Mouse (Mus musculus): Measurements from ENCODE around the gene Gm49673. TPM values are rescaled to one million over a fixed set of nuclear protein-coding genes. Genes with fewer than 3 reads are reported as not detected.
A peak's percentile ranks its signal among the peaks of the same experiment; 100 is the strongest.
"Not testable (repeated sequence)": the region's sequence is repeated elsewhere in the genome, so short reads cannot be mapped to it uniquely, and the experiment has no call there.

Gm49673 gene
- total and polyA plus RNA-seq, 2 experiments from 2014 or later = 0.48 to 0.53 TPM

- not testable (repeated sequence) for H3K27me3 ChIP-seq (ENCODE audit: insufficient read depth, low read length); H3K36me3 ChIP-seq (ENCODE audit: insufficient read depth); H3K4me1 ChIP-seq (ENCODE audit: insufficient read depth); H3K9ac ChIP-seq; H3K9me3 ChIP-seq (ENCODE audit: low read length); ATAC-seq; H3K27ac ChIP-seq (ENCODE audit: low read depth, low read length); DNase-seq
- 21% methylated on average over 5 of the region's 5 CpGs for WGBS
- Histone ChIP-seq H3K4me3 (ENCODE audit: low read depth, low read length) (peak overlapping the region; percentile 39), H3K4me2 (ENCODE audit: low read depth) (peak overlapping the region; percentile 57)
These were observed 657 bp downstream of the Gm49673 start for GRCm38 (mm10) chr17:8146931-8147330.

DNA sequence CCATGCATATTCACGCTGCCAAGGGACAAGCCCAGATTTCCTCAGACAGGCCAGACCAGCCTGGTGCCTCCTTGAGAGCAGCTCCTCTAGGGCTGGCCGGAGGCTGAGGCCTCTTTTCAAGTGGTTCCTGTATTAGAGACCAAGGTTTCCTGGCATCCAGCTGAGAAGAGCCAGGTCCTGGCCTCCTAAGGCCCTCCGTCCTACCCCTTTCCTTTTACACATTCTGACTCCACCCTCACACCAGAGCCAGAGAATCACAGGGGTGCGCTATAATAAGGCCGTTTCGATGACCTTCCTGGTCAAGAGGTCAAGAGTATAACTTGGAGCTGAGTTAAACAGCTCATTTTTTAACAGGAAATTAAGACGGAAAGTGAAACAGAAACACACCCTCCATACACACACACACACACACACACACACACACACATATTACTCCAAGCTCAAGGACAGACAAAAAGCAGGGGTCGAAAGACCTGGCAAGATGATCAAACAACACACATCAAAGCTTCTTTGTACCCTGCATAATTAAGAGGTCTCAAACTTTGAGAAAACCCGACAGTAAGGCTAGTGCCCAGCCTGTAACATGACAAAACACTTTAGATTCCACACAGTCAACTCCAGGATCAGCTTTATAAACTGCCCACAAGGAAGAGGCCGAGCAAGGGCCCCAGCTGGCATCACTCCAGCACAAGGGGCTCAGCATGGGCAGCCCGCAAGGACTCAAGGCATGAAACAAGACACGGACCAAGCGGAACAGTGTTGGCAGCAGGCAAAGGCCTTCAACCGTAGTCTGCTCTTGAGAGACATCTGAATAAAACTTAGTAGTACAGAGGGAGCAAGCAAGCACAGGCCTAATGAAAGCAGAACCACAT, 3.5 kb downstream of the Gm49673 start:
- not testable (repeated sequence) for H3K4me3 ChIP-seq (ENCODE audit: low read depth, low read length); DNase-seq; H3K36me3 ChIP-seq (ENCODE audit: insufficient read depth); H3K4me2 ChIP-seq (ENCODE audit: low read depth); H3K9me3 ChIP-seq (ENCODE audit: low read length); H3K27ac ChIP-seq (ENCODE audit: low read depth, low read length); H3K27me3 ChIP-seq (ENCODE audit: insufficient read depth, low read length); H3K9ac ChIP-seq; H3K4me1 ChIP-seq (ENCODE audit: insufficient read depth)
- peak; percentile 12; the same call in 1 of the 2 replicates for ATAC-seq
- 37% methylated on average over 13 of the region's 14 CpGs for WGBS

DNA sequence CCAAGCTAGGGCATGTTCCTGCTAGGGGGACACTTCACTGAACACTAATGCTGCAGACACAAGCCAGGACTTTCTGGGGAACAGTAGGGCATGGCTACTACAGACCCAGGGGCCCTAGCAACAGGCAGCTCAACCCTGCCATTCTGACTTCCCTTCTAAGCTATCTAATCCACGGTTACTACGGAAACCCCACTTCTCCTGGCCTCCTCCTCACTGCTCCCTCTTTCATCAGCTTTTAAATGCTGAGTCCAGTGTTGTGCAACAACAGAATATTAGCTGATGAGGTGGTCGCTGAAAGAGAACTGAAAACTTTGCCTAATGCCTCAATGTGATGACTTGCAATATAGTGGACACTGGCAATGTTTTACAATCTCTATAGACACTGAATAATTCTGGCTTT, 7.4 kb downstream of the Gm49673 start:
- DNase-seq; H3K9ac ChIP-seq; H3K4me1 ChIP-seq (ENCODE audit: insufficient read depth); H3K4me2 ChIP-seq (ENCODE audit: low read depth); H3K36me3 ChIP-seq (ENCODE audit: insufficient read depth); H3K27me3 ChIP-seq (ENCODE audit: insufficient read depth, low read length); H3K27ac ChIP-seq (ENCODE audit: low read depth, low read length); H3K9me3 ChIP-seq (ENCODE audit: low read length); ATAC-seq; H3K4me3 ChIP-seq (ENCODE audit: low read depth, low read length): not testable (repeated sequence)
- WGBS = 31% methylated on average over 3 of the region's 3 CpGs

- not testable (repeated sequence) for DNase-seq
These were observed 9.5 kb downstream of the Gm49673 start for GRCm38 (mm10) chr17:8138116-8138515.

DNA sequence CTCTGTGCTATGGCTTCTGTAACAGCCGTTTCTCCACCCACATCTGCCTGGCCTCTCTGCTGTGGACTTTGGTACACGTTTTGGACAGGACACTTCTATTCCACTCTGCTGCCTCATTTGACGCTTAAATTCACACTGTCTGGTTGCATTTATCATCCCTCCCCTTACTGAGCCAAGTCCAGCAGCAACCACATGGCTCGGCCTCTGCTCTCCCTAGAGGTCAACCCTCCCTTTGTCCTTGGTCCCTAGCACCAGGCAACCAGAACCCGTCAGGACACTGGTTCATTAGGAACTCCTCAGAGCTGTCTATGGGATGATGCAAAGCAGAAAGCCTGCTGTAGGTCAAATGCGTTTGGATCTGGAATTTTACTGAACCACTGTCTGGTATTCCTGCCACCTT, 16.7 kb downstream of the Gm49673 start:
- not testable (repeated sequence) for ATAC-seq; H3K36me3 ChIP-seq (ENCODE audit: insufficient read depth); H3K4me3 ChIP-seq (ENCODE audit: low read depth, low read length)

More at GRCm38 (mm10) chr17:8138116-8138515, 9.5 kb downstream of the Gm49673 start:
- not testable (repeated sequence) for H3K4me2 ChIP-seq (ENCODE audit: low read depth); H3K4me1 ChIP-seq (ENCODE audit: insufficient read depth); H3K27ac ChIP-seq (ENCODE audit: low read depth, low read length); ATAC-seq; H3K9me3 ChIP-seq (ENCODE audit: low read length); H3K36me3 ChIP-seq (ENCODE audit: insufficient read depth); H3K4me3 ChIP-seq (ENCODE audit: low read depth, low read length); H3K27me3 ChIP-seq (ENCODE audit: insufficient read depth, low read length); H3K9ac ChIP-seq
- WGBS = 90% methylated on average over 5 of the region's 5 CpGs

GRCm38 (mm10) chr17:8129578-8129977, 18.0 kb downstream of the Gm49673 start:
- H3K36me3 ChIP-seq (ENCODE audit: insufficient read depth); H3K27me3 ChIP-seq (ENCODE audit: insufficient read depth, low read length); H3K9me3 ChIP-seq (ENCODE audit: low read length); DNase-seq; H3K9ac ChIP-seq; H3K4me2 ChIP-seq (ENCODE audit: low read depth); H3K4me3 ChIP-seq (ENCODE audit: low read depth, low read length); H3K27ac ChIP-seq (ENCODE audit: low read depth, low read length); ATAC-seq; H3K4me1 ChIP-seq (ENCODE audit: insufficient read depth): not testable (repeated sequence)
- 82% methylated on average over 9 of the region's 9 CpGs for WGBS

More for the DNA sequence above, 16.7 kb downstream of the Gm49673 start:
- WGBS = no CpG with 5 or more reads among the region's 6 CpGs
- not testable (repeated sequence) for H3K9ac ChIP-seq; H3K9me3 ChIP-seq (ENCODE audit: low read length); H3K27me3 ChIP-seq (ENCODE audit: insufficient read depth, low read length); DNase-seq; H3K27ac ChIP-seq (ENCODE audit: low read depth, low read length); H3K4me2 ChIP-seq (ENCODE audit: low read depth); H3K4me1 ChIP-seq (ENCODE audit: insufficient read depth)

DNA sequence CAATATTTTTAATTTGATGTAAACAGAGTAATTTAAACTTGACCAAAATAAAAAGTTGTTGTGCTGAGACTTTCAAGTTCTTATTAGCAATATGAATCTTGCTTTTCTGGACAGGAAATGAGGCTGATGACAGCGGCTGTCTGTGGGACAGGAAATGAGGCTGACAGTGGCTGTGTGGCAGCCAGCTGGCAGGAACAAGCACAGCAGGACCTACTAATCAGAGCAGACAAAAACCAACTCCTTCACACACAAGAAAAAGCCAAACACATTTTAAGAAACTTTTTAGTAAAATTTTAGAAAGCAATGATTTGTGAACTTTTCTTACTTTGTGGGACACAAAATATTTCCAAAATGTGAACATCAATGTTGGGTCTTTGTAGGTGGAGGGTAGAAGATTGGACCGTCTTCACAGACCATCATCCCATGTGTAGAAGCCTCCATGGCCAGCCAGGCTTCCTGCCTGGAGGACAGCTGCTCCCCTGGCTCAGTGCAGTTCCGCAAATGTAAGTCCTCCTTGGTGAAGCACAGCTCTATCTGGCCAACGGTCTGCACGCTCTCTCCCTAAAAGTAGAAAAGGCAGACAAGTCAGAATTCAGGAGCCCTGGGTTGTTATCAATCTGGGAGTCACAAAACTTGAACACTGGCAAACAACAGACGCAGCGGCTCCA, 19.1 kb downstream of the Gm49673 start:
- not testable (repeated sequence) for H3K27ac ChIP-seq (ENCODE audit: low read depth, low read length); ATAC-seq; H3K36me3 ChIP-seq (ENCODE audit: insufficient read depth); H3K9me3 ChIP-seq (ENCODE audit: low read length); H3K27me3 ChIP-seq (ENCODE audit: insufficient read depth, low read length); H3K9ac ChIP-seq; H3K4me2 ChIP-seq (ENCODE audit: low read depth); H3K4me1 ChIP-seq (ENCODE audit: insufficient read depth); DNase-seq; H3K4me3 ChIP-seq (ENCODE audit: low read depth, low read length)
- 80% methylated on average over 1 of the region's 7 CpGs for WGBS

- not testable (repeated sequence) for H3K4me3 ChIP-seq (ENCODE audit: low read depth, low read length); H3K4me1 ChIP-seq (ENCODE audit: insufficient read depth); H3K27me3 ChIP-seq (ENCODE audit: insufficient read depth, low read length); H3K9me3 ChIP-seq (ENCODE audit: low read length); H3K4me2 ChIP-seq (ENCODE audit: low read depth); ATAC-seq; H3K9ac ChIP-seq; DNase-seq; H3K36me3 ChIP-seq (ENCODE audit: insufficient read depth); H3K27ac ChIP-seq (ENCODE audit: low read depth, low read length)
- 92% methylated on average over 2 of the region's 6 CpGs for WGBS
These were observed 23.0 kb downstream of the Gm49673 start for GRCm38 (mm10) chr17:8124586-8124985.

- H3K9me3 ChIP-seq (ENCODE audit: low read length); H3K4me3 ChIP-seq (ENCODE audit: low read depth, low read length); ATAC-seq; H3K9ac ChIP-seq; H3K36me3 ChIP-seq (ENCODE audit: insufficient read depth); DNase-seq; H3K4me1 ChIP-seq (ENCODE audit: insufficient read depth); H3K27me3 ChIP-seq (ENCODE audit: insufficient read depth, low read length); H3K27ac ChIP-seq (ENCODE audit: low read depth, low read length); H3K4me2 ChIP-seq (ENCODE audit: low read depth): not testable (repeated sequence)
- no CpG with 5 or more reads among the region's 3 CpGs for WGBS
These were observed 24.6 kb downstream of the Gm49673 start for GRCm38 (mm10) chr17:8122974-8123373.

DNA sequence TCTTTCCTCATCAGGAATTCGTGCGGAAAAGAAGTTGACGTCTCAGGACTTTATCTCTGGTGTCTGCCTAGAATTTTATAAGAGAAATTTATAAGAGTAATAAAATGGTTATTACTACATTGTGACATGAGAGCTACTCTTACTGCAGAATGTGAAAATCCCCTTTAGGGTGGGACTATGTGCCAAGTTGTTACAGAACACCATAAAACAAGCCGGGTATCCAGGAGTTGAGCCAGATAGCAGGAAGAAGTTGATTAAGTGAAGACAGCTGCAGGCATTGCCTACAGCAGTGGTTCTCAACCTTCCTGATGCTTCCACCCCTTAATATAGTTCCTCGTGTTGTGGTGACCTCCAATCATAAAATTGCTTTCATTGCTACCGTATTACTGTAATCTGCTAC, 30.7 kb downstream of the Gm49673 start:
- not testable (repeated sequence) for H3K9me3 ChIP-seq (ENCODE audit: low read length); H3K27me3 ChIP-seq (ENCODE audit: insufficient read depth, low read length); H3K36me3 ChIP-seq (ENCODE audit: insufficient read depth); DNase-seq; H3K4me1 ChIP-seq (ENCODE audit: insufficient read depth); H3K9ac ChIP-seq; H3K4me3 ChIP-seq (ENCODE audit: low read depth, low read length); H3K4me2 ChIP-seq (ENCODE audit: low read depth); H3K27ac ChIP-seq (ENCODE audit: low read depth, low read length); ATAC-seq
- WGBS = no CpG with 5 or more reads among the region's 6 CpGs

Measured in forebrain, postnatal 0 days (tissue).